Mouse (Mus musculus) hindbrain, embryonic 16.5 days (tissue): ENCODE results near the gene Arhgef7. TPM values are rescaled to one million over a fixed set of nuclear protein-coding genes. Genes with fewer than 3 reads are reported as not detected.

Source experiments
- ATAC-seq: fragments of 200-750 bp; cut with Nextera tagmentation; 2 replicates; pipeline ENCODE4 v1.8.0; 2017; ENCODE audit warnings: moderate TSS enrichment, moderate library complexity
- H3K27ac ChIP-seq: fragments of 300-500 bp; sonication (generic); 2 replicates; pipeline ENCODE4 v1.5.1; 2014; ENCODE audit warnings: low read depth, mild to moderate bottlenecking, control low read depth, low read length, moderate library complexity
- H3K27me3 ChIP-seq: fragments of 300-500 bp; sonication (generic); replicated peaks from 2 replicates; pipeline ENCODE4 v1.6.1; 2014; ENCODE audit warnings: low read length; ENCODE audit not compliant: control insufficient read depth, insufficient read depth
- H3K36me3 ChIP-seq: fragments of 300-500 bp; sonication (generic); 2 replicates; pipeline ENCODE4 v1.6.1; 2014; ENCODE audit warnings: mild to moderate bottlenecking, low read length, moderate library complexity, mixed read lengths; ENCODE audit not compliant: control insufficient read depth, insufficient read depth
- H3K4me1 ChIP-seq: fragments of 300-500 bp; sonication (generic); 2 replicates; pipeline ENCODE4 v1.6.1; 2014; ENCODE audit warnings: low read depth, low read length; ENCODE audit not compliant: control insufficient read depth, insufficient read depth
- H3K4me2 ChIP-seq: fragments of 300-500 bp; sonication (generic); 2 replicates; pipeline ENCODE4 v1.6.1; 2014; ENCODE audit warnings: mild to moderate bottlenecking, low read length, control low read depth, moderate library complexity
- H3K4me3 ChIP-seq: fragments of 300-500 bp; sonication (generic); 2 replicates; pipeline ENCODE4 v1.5.1; 2014; ENCODE audit warnings: mild to moderate bottlenecking, low read length, control low read depth, moderate library complexity
- H3K9ac ChIP-seq: fragments of 300-500 bp; sonication (generic); 2 replicates; pipeline ENCODE4 v1.6.1; 2014; ENCODE audit warnings: low read depth, mild to moderate bottlenecking, control low read depth, low read length, moderate library complexity
- H3K9me3 ChIP-seq: fragments of 300-500 bp; sonication (generic); 2 replicates; pipeline ENCODE4 v1.6.1; 2014; ENCODE audit warnings: mild to moderate bottlenecking, low read length, moderate library complexity; ENCODE audit not compliant: control insufficient read depth
- WGBS: fragments of 180-500 bp; shearing (Covaris S2); extraction: QIAGEN DNeasy Blood & Tissue Kit; methylation state at CpG from one replicate; pipeline ENCODE4 v1.1.7; 2014; 5-methylcytosine and 5-hydroxymethylcytosine counted together
- polyA plus RNA-seq: library from polyadenylated mRNA; unstranded; fragments of >200 nt; fragmentation: Nextera tagmentation; extraction: Ambion mirVana; gene quantifications from 2 replicates; pipeline ENCODE4 v1.2.1, GENCODE M21; 2015

Gene Arhgef7
- polyA plus RNA-seq, 1 experiment from 2014 or later: 57.4 TPM

- peak overlapping the region; percentile 61 for H3K27ac ChIP-seq
- ATAC-seq: peak; percentile 68
- peaks cover 26% of the 10 kb centered on the region for H3K36me3 ChIP-seq
- no peak overlapping the region; the same call in 1 of the 2 replicates for H3K9ac ChIP-seq
- H3K4me3 ChIP-seq: no peak overlapping the region
- H3K27me3 ChIP-seq: no peaks in the 10 kb centered on the region
- WGBS: 33% methylated on average over 16 of the region's 16 CpGs
- peak overlapping the region; percentile 7; the same call in 1 of the 2 replicates for H3K4me2 ChIP-seq
- H3K9me3 ChIP-seq: no peaks in the 10 kb centered on the region
- H3K4me1 ChIP-seq: peaks cover 16% of the 10 kb centered on the region
Measured at GRCm38 (mm10) chr8:11830214-11831046, 102.9 kb downstream of the Arhgef7 start.

GRCm38 (mm10) chr8:11831174-11831573 is 103.7 kb downstream of the Arhgef7 start:
- H3K4me3 ChIP-seq: no peak overlapping the region
- no peaks in the 10 kb centered on the region for H3K9me3 ChIP-seq
- no peak for ATAC-seq
- H3K4me2 ChIP-seq: no peak overlapping the region
- 92% methylated on average over 10 of the region's 10 CpGs for WGBS
- peaks cover 16% of the 10 kb centered on the region for H3K4me1 ChIP-seq
- H3K9ac ChIP-seq: no peak overlapping the region
- peaks cover 24% of the 10 kb centered on the region for H3K36me3 ChIP-seq
- no peaks in the 10 kb centered on the region for H3K27me3 ChIP-seq
- H3K27ac ChIP-seq: no peak overlapping the region

- no peaks in the 10 kb centered on the region for H3K9me3 ChIP-seq
- H3K9ac ChIP-seq: no peak overlapping the region
- H3K4me2 ChIP-seq: no peak overlapping the region
- no peak overlapping the region for H3K27ac ChIP-seq
- no peaks in the 10 kb centered on the region for H3K27me3 ChIP-seq
- H3K36me3 ChIP-seq: peaks cover 22% of the 10 kb centered on the region
- ATAC-seq: no peak
- H3K4me3 ChIP-seq: no peak overlapping the region
- H3K4me1 ChIP-seq: peaks cover 16% of the 10 kb centered on the region
- 89% methylated on average over 5 of the region's 5 CpGs for WGBS
Measured at GRCm38 (mm10) chr8:11831939-11832338, 104.4 kb downstream of the Arhgef7 start.

GRCm38 (mm10) chr8:11833157-11833556 is 105.6 kb downstream of the Arhgef7 start:
- H3K36me3 ChIP-seq: peaks cover 22% of the 10 kb centered on the region

GRCm38 (mm10) chr8:11834200-11834599 is 106.7 kb downstream of the Arhgef7 start:
- Histone ChIP-seq H3K4me1 (peaks cover 16% of the 10 kb centered on the region), H3K27ac (no peak overlapping the region), H3K9me3 (no peaks in the 10 kb centered on the region), H3K9ac (no peak overlapping the region), H3K4me2 (no peak overlapping the region), H3K36me3 (peaks cover 20% of the 10 kb centered on the region; the same call in 1 of the 2 replicates), H3K27me3 (no peaks in the 10 kb centered on the region), H3K4me3 (no peak overlapping the region)
- ATAC-seq: no peak
- 85% methylated on average over 5 of the region's 5 CpGs for WGBS

More at GRCm38 (mm10) chr8:11833157-11833556, 105.6 kb downstream of the Arhgef7 start:
- Histone ChIP-seq H3K4me2 (no peak overlapping the region), H3K4me1 (peaks cover 16% of the 10 kb centered on the region), H3K27ac (no peak overlapping the region), H3K9ac (no peak overlapping the region), H3K27me3 (no peaks in the 10 kb centered on the region), H3K9me3 (no peaks in the 10 kb centered on the region), H3K4me3 (no peak overlapping the region)
- ATAC-seq: no peak
- 96% methylated on average over 4 of the region's 4 CpGs for WGBS

GRCm38 (mm10) chr8:11834691-11835090 is 107.2 kb downstream of the Arhgef7 start:
- H3K27ac ChIP-seq: no peak overlapping the region
- no peaks in the 10 kb centered on the region for H3K27me3 ChIP-seq
- H3K9ac ChIP-seq: no peak overlapping the region
- H3K4me1 ChIP-seq: peaks cover 17% of the 10 kb centered on the region
- no peak for ATAC-seq
- no peaks in the 10 kb centered on the region for H3K9me3 ChIP-seq
- WGBS: 92% methylated on average over 16 of the region's 16 CpGs
- H3K36me3 ChIP-seq: peaks cover 20% of the 10 kb centered on the region; the same call in 1 of the 2 replicates
- no peak overlapping the region for H3K4me3 ChIP-seq
- H3K4me2 ChIP-seq: no peak overlapping the region

GRCm38 (mm10) chr8:11840174-11840573 is 112.7 kb downstream of the Arhgef7 start, which contains the start of gene Tex29:
Tex29 (plus strand) TSS chr8:11840474.
- H3K27ac ChIP-seq: peak within 1 kb of the TSS; percentile 54; the same call in 1 of the 2 replicates

GRCm38 (mm10) chr8:11841571-11841970 is 114.0 kb downstream of the Arhgef7 start:
- Histone ChIP-seq H3K4me1 (peaks cover 26% of the 10 kb centered on the region), H3K27ac (peak overlapping the region; percentile 60), H3K9me3 (no peaks in the 10 kb centered on the region), H3K9ac (peak overlapping the region; percentile 4; the same call in 1 of the 2 replicates), H3K4me3 (no peak overlapping the region), H3K27me3 (no peaks in the 10 kb centered on the region), H3K36me3 (no peaks in the 10 kb centered on the region), H3K4me2 (peak overlapping the region; percentile 26; the same call in 1 of the 2 replicates)
- peak; percentile 41 for ATAC-seq
- WGBS: 6% methylated on average over 8 of the region's 8 CpGs

More at GRCm38 (mm10) chr8:11840174-11840573, 112.7 kb downstream of the Arhgef7 start, which contains the start of gene Tex29:
- peak within 1 kb of the TSS; percentile 13; the same call in 1 of the 2 replicates for H3K9ac ChIP-seq
- H3K36me3 ChIP-seq: no peaks in the 10 kb centered on the region; the same call in 1 of the 2 replicates
- H3K27me3 ChIP-seq: no peaks in the 10 kb centered on the region
- H3K4me1 ChIP-seq: peaks cover 26% of the 10 kb centered on the region
- H3K9me3 ChIP-seq: no peaks in the 10 kb centered on the region
- no peak for ATAC-seq
- WGBS: 93% methylated on average over 5 of the region's 5 CpGs
- no peak within 1 kb of the TSS for H3K4me2 ChIP-seq
- H3K4me3 ChIP-seq: no peak within 1 kb of the TSS

GRCm38 (mm10) chr8:11842757-11843156 is 115.2 kb downstream of the Arhgef7 start:
- peaks cover 26% of the 10 kb centered on the region for H3K4me1 ChIP-seq
- H3K27ac ChIP-seq: no peak overlapping the region
- H3K36me3 ChIP-seq: no peaks in the 10 kb centered on the region
- ATAC-seq: no peak
- no peak overlapping the region for H3K4me2 ChIP-seq
- no peaks in the 10 kb centered on the region for H3K9me3 ChIP-seq
- 87% methylated on average over 8 of the region's 8 CpGs for WGBS
- H3K9ac ChIP-seq: no peak overlapping the region
- no peaks in the 10 kb centered on the region for H3K27me3 ChIP-seq
- H3K4me3 ChIP-seq: no peak overlapping the region
